Mouse (Mus musculus) intestine, postnatal 0 days (tissue): Measurements from ENCODE around the gene Tprg. TPM values are rescaled to one million over a fixed set of nuclear protein-coding genes. Genes with fewer than 3 reads are reported as not detected.

ENCODE experiments used
- ATAC-seq: fragments of 200-750 bp; cut with Nextera tagmentation; 2 replicates; pipeline ENCODE4 v1.8.0; 2017; ENCODE audit warnings: mild to moderate bottlenecking, moderate TSS enrichment, moderate library complexity
- H3K27ac ChIP-seq: fragments of 300-500 bp; sonication (generic); 2 replicates; pipeline ENCODE4 v1.5.1; 2014; ENCODE audit warnings: mild to moderate bottlenecking, low read depth, low read length, moderate library complexity
- H3K27me3 ChIP-seq: fragments of 300-500 bp; sonication (generic); replicated peaks from 2 replicates; pipeline ENCODE4 v1.6.1; 2014; ENCODE audit warnings: low read length, mixed read lengths; ENCODE audit not compliant: control insufficient read depth, insufficient read depth
- H3K36me3 ChIP-seq: fragments of 300-500 bp; sonication (generic); 2 replicates; pipeline ENCODE4 v1.6.1; 2014; ENCODE audit warnings: mild to moderate bottlenecking, moderate library complexity; ENCODE audit not compliant: control insufficient read depth, insufficient read depth
- H3K4me1 ChIP-seq: fragments of 300-500 bp; sonication (generic); replicated peaks from 2 replicates; pipeline ENCODE4 v1.6.1; 2014; ENCODE audit warnings: antibody characterized with exemption, low read length, mixed read lengths; ENCODE audit not compliant: control insufficient read depth, insufficient read depth
- H3K4me2 ChIP-seq: fragments of 300-500 bp; sonication (generic); replicated peaks from 2 replicates; pipeline ENCODE4 v1.6.1; 2014; ENCODE audit warnings: low read depth, mild to moderate bottlenecking, moderate library complexity
- H3K4me3 ChIP-seq: fragments of 300-500 bp; sonication (generic); 2 replicates; pipeline ENCODE4 v1.5.1; 2014; ENCODE audit warnings: low read depth, low read length
- H3K9ac ChIP-seq: fragments of 300-500 bp; sonication (generic); 2 replicates; pipeline ENCODE4 v1.6.1; 2014; ENCODE audit warnings: mild to moderate bottlenecking, low read depth, low read length
- H3K9me3 ChIP-seq: fragments of 300-500 bp; sonication (generic); 2 replicates; pipeline ENCODE4 v1.6.1; 2016; ENCODE audit warnings: mixed run types; ENCODE audit not compliant: control insufficient read depth
- CTCF ChIP-seq: sonication (generic); IDR thresholded peaks from 2 replicates; pipeline ENCODE4 v1.5.1; 2016; ENCODE audit warnings: low read depth, mild to moderate bottlenecking, control low read depth, antibody characterized with exemption, moderate library complexity
- WGBS: fragments of 180-500 bp; shearing (Covaris S2); extraction: QIAGEN DNeasy Blood & Tissue Kit; methylation state at CpG from one replicate; pipeline ENCODE4 v1.1.7; 2014; 5-methylcytosine and 5-hydroxymethylcytosine counted together
- polyA plus RNA-seq: library from polyadenylated mRNA; unstranded; fragments of >200 nt; fragmentation: Nextera tagmentation; extraction: Ambion mirVana; gene quantifications from 2 replicates; pipeline ENCODE4 v1.2.1, GENCODE M21; 2015

Tprg gene
- polyA plus RNA-seq: not detected in 2 replicates

- no peak for ATAC-seq
- no peaks in the 10 kb centered on the region for H3K9me3 ChIP-seq
- H3K4me3 ChIP-seq: no peak within 1 kb of the TSS
- TF ChIP-seq CTCF: no peak
- no peaks in the 10 kb centered on the region for H3K4me1 ChIP-seq
- H3K27me3 ChIP-seq: no peaks in the 10 kb centered on the region
- H3K27ac ChIP-seq: no peak within 1 kb of the TSS
- H3K9ac ChIP-seq: no peak within 1 kb of the TSS
- 92% methylated on average over 5 of the region's 5 CpGs for WGBS
- no peak within 1 kb of the TSS for H3K4me2 ChIP-seq
- no peaks in the 10 kb centered on the region for H3K36me3 ChIP-seq
Observed at GRCm38 (mm10) chr16:25286517-25286916, at the start of gene Tprg. Gene Tprg, plus strand, starts transcription at chr16:25286817.

- no peaks in the 10 kb centered on the region for H3K27me3 ChIP-seq
- H3K9ac ChIP-seq: no peak overlapping the region
- no peak overlapping the region for H3K27ac ChIP-seq
- TF ChIP-seq CTCF: no peak
- no peaks in the 10 kb centered on the region for H3K9me3 ChIP-seq
- H3K4me2 ChIP-seq: no peak overlapping the region
- H3K36me3 ChIP-seq: no peaks in the 10 kb centered on the region
- WGBS: 71% methylated on average over 11 of the region's 11 CpGs
- no peaks in the 10 kb centered on the region for H3K4me1 ChIP-seq
- ATAC-seq: no peak
- H3K4me3 ChIP-seq: no peak overlapping the region
Observed at GRCm38 (mm10) chr16:25238274-25239050, 48.2 kb upstream of the Tprg start.

- Histone ChIP-seq H3K27ac (no peak overlapping the region), H3K4me2 (no peak overlapping the region), H3K27me3 (no peaks in the 10 kb centered on the region), H3K4me3 (no peak overlapping the region), H3K4me1 (no peaks in the 10 kb centered on the region), H3K9me3 (no peaks in the 10 kb centered on the region), H3K36me3 (no peaks in the 10 kb centered on the region), H3K9ac (no peak overlapping the region)
- TF ChIP-seq CTCF: no peak
- 78% methylated on average over 6 of the region's 6 CpGs for WGBS
- no peak for ATAC-seq
Observed at GRCm38 (mm10) chr16:25248889-25249288, 37.7 kb upstream of the Tprg start.

GRCm38 (mm10) chr16:25250129-25250749, 36.4 kb upstream of the Tprg start:
- WGBS: 87% methylated on average over 6 of the region's 6 CpGs

GRCm38 (mm10) chr16:25251080-25251479, 35.5 kb upstream of the Tprg start:
- Histone ChIP-seq H3K4me2 (no peak overlapping the region), H3K27ac (no peak overlapping the region), H3K27me3 (no peaks in the 10 kb centered on the region), H3K4me3 (no peak overlapping the region), H3K36me3 (no peaks in the 10 kb centered on the region), H3K4me1 (no peaks in the 10 kb centered on the region), H3K9me3 (no peaks in the 10 kb centered on the region), H3K9ac (no peak overlapping the region)
- no peak for TF ChIP-seq CTCF
- no peak for ATAC-seq
- WGBS: 81% methylated on average over 9 of the region's 9 CpGs

More at GRCm38 (mm10) chr16:25250129-25250749, 36.4 kb upstream of the Tprg start:
- Histone ChIP-seq H3K27me3 (no peaks in the 10 kb centered on the region), H3K9ac (no peak overlapping the region), H3K4me2 (no peak overlapping the region), H3K4me3 (no peak overlapping the region), H3K9me3 (no peaks in the 10 kb centered on the region), H3K4me1 (no peaks in the 10 kb centered on the region), H3K27ac (no peak overlapping the region), H3K36me3 (no peaks in the 10 kb centered on the region)
- ATAC-seq: no peak
- no peak for TF ChIP-seq CTCF

- ATAC-seq: no peak
- Histone ChIP-seq H3K4me2 (no peak overlapping the region), H3K4me3 (no peak overlapping the region), H3K27me3 (no peaks in the 10 kb centered on the region), H3K36me3 (no peaks in the 10 kb centered on the region), H3K9ac (no peak overlapping the region), H3K4me1 (no peaks in the 10 kb centered on the region), H3K9me3 (no peaks in the 10 kb centered on the region), H3K27ac (no peak overlapping the region)
- no peak for TF ChIP-seq CTCF
- 82% methylated on average over 6 of the region's 6 CpGs for WGBS
Observed at GRCm38 (mm10) chr16:25254646-25255045, 32.0 kb upstream of the Tprg start.
